Mouse (Mus musculus) splenic B cell, adult 2 months (primary cell): ENCODE data around the gene Mid1ip1.

Source experiments
- DNase-seq: peaks from one replicate; pipeline ENCODE4 v3.0.0-alpha.2; 2011; ENCODE audit warnings: low read depth, low spot score
- H3K27me3 ChIP-seq: 2 replicates; pipeline ENCODE4 v1.6.1; 2012; ENCODE audit warnings: mild to moderate bottlenecking, low read length, moderate library complexity, mixed read lengths; ENCODE audit not compliant: control insufficient read depth, poor library complexity, insufficient read depth, severe bottlenecking
- H3K36me3 ChIP-seq: 2 replicates; pipeline ENCODE4 v1.6.1; 2012; ENCODE audit warnings: mild to moderate bottlenecking, low read length, moderate library complexity, mixed read lengths; ENCODE audit not compliant: control insufficient read depth, poor library complexity, insufficient read depth, severe bottlenecking

Gene Mid1ip1

DNA sequence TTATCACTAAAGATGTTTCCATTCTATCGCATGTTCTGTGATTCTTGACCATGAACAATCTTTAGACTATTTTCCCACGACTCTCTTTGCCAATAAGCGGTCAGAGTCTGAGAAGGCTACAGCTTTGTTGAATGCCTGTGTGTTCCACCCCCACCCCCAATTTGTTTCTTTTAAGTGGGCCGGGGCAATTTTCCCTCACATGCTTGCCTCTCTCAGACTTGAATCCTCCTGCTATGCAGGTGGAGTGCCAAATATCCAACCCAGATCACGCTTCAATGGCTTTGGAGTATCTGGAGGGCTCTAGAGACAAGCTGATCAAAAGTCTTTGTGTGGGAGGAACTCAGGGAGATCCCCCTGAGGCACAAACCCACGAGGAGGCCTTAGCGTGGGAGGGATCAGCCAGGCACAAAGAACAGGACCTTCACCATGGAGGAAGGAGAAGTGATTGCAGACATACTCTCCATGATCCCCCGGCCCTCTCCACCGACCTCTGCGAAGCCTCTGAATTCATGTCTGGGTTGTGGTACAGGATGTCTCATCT, 48.7 kb downstream of the Mid1ip1 start:
- peak; percentile 24 for DNase-seq
- Histone ChIP-seq H3K36me3 (no peaks in the 10 kb centered on the region), H3K27me3 (no peaks in the 10 kb centered on the region)
